Mouse (Mus musculus) intestine, embryonic 14.5 days (tissue): ENCODE data around the gene Lyg1. TPM values are rescaled to one million over a fixed set of nuclear protein-coding genes. Genes with fewer than 3 reads are reported as not detected.

ENCODE experiments used
- ATAC-seq: fragments of 200-750 bp; cut with Nextera tagmentation; replicated peaks from 2 replicates; pipeline ENCODE4 v1.8.0; 2017; ENCODE audit warnings: low read depth, moderate number of reproducible peaks, moderate TSS enrichment, moderate library complexity; ENCODE audit not compliant: low FRiP score, low TSS enrichment
- DNase-seq: peaks from one replicate; pipeline ENCODE4 v3.0.0-alpha.2; 2018; ENCODE audit warnings: low spot score
- H3K27ac ChIP-seq: fragments of 300-500 bp; sonication (generic); 2 replicates; pipeline ENCODE4 v1.5.1; 2014; ENCODE audit warnings: low read depth, mild to moderate bottlenecking, control low read depth
- H3K27me3 ChIP-seq: fragments of 300-500 bp; sonication (generic); replicated peaks from 2 replicates; pipeline ENCODE4 v1.6.1; 2014; ENCODE audit warnings: low read length, control low read depth; ENCODE audit not compliant: control insufficient read depth, insufficient read depth
- H3K36me3 ChIP-seq: fragments of 300-500 bp; sonication (generic); 2 replicates; pipeline ENCODE4 v1.6.1; 2014; ENCODE audit warnings: low read length, control low read depth; ENCODE audit not compliant: control insufficient read depth, insufficient read depth
- H3K4me1 ChIP-seq: fragments of 300-500 bp; sonication (generic); replicated peaks from 2 replicates; pipeline ENCODE4 v1.6.1; 2014; ENCODE audit warnings: low read length, control low read depth, mixed read lengths; ENCODE audit not compliant: control insufficient read depth, insufficient read depth
- H3K4me2 ChIP-seq: fragments of 300-500 bp; sonication (generic); 2 replicates; pipeline ENCODE4 v1.6.1; 2014; ENCODE audit warnings: low read length
- H3K4me3 ChIP-seq: fragments of 300-500 bp; sonication (generic); 2 replicates; pipeline ENCODE4 v1.5.1; 2014; ENCODE audit warnings: low read depth, low read length, control low read depth, mixed read lengths
- H3K9ac ChIP-seq: fragments of 300-500 bp; sonication (generic); 2 replicates; pipeline ENCODE4 v1.6.1; 2014; ENCODE audit warnings: mild to moderate bottlenecking, low read length
- H3K9me3 ChIP-seq: fragments of 300-500 bp; sonication (generic); 2 replicates; pipeline ENCODE4 v1.6.1; 2016; ENCODE audit warnings: low read length, control low read depth; ENCODE audit not compliant: control insufficient read depth
- WGBS: fragments of 180-500 bp; shearing (Covaris S2); extraction: QIAGEN DNeasy Blood & Tissue Kit; methylation state at CpG from one replicate; pipeline ENCODE4 v1.1.7; 2014; 5-methylcytosine and 5-hydroxymethylcytosine counted together
- polyA plus RNA-seq: library from polyadenylated mRNA; unstranded; fragments of >200 nt; fragmentation: Nextera tagmentation; extraction: Ambion mirVana; gene quantifications from 2 replicates; pipeline ENCODE4 v1.2.1, GENCODE M21; 2014

Lyg1 gene
- polyA plus RNA-seq, 1 experiment from 2014 or later = not detected

DNA sequence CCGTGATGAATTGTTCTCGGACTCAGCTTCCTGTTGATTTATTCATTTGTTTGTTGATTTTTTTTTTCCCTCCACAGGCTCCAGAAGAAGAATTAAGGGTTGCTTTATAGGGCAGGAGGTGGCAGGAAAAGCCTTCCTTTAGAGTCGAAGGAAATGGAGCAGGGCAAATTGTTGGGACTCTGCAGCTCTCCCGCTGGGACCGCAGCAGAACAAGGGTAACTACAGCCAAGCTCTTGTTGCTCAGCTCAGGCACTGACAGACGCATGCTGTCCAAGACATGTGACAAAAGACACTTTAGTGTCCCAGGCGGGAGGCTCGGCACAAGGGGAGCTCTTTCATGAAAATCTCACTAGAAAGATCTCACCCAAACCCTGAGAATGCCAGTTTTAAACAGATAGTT, 35.0 kb downstream of the Lyg1 start:
- no peak overlapping the region for H3K27ac ChIP-seq
- H3K4me1 ChIP-seq = no peaks in the 10 kb centered on the region
- H3K27me3 ChIP-seq = no peaks in the 10 kb centered on the region
- no peaks in the 10 kb centered on the region for H3K36me3 ChIP-seq
- no peak for DNase-seq
- H3K9me3 ChIP-seq = no peaks in the 10 kb centered on the region
- no peak overlapping the region for H3K4me3 ChIP-seq
- no peak for ATAC-seq
- 64% methylated on average over 8 of the region's 8 CpGs for WGBS
- no peak overlapping the region for H3K4me2 ChIP-seq
- H3K9ac ChIP-seq = no peak overlapping the region

DNA sequence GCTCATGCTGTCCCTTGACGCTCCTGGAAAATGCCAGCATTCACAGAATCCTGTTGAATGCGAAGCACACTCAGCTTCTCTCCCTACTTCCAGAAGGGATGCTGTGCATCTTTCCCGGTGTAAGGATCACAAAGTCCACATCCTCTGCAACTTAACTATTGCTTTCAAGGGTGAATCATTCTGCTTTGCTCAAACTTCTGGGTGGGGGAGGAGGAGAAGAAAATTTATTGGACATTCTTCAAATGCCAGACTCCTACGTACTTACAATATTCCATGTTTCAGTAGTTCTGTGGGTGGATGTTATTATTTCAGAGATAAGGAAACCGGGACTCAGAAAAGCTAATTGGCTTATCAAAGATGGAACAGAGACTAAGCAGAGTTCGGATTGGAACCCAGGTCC, 39.5 kb downstream of the Lyg1 start:
- no peaks in the 10 kb centered on the region for H3K36me3 ChIP-seq
- H3K9me3 ChIP-seq = no peaks in the 10 kb centered on the region
- ATAC-seq = no peak
- H3K4me3 ChIP-seq = no peak overlapping the region
- no peak overlapping the region for H3K9ac ChIP-seq
- H3K27ac ChIP-seq = no peak overlapping the region
- H3K27me3 ChIP-seq = no peaks in the 10 kb centered on the region
- WGBS = 49% methylated on average over 6 of the region's 6 CpGs
- H3K4me2 ChIP-seq = no peak overlapping the region
- DNase-seq = no peak
- no peaks in the 10 kb centered on the region for H3K4me1 ChIP-seq

GRCm38 (mm10) chr1:37917666-37918065, 39.9 kb downstream of the Lyg1 start:
- DNase-seq (no peak), ATAC-seq (no peak)
- Histone ChIP-seq H3K9ac (no peak overlapping the region), H3K4me2 (no peak overlapping the region), H3K9me3 (no peaks in the 10 kb centered on the region), H3K27me3 (no peaks in the 10 kb centered on the region), H3K36me3 (no peaks in the 10 kb centered on the region), H3K27ac (no peak overlapping the region), H3K4me3 (no peak overlapping the region), H3K4me1 (no peaks in the 10 kb centered on the region)
- WGBS = 48% methylated on average over 13 of the region's 13 CpGs

DNA sequence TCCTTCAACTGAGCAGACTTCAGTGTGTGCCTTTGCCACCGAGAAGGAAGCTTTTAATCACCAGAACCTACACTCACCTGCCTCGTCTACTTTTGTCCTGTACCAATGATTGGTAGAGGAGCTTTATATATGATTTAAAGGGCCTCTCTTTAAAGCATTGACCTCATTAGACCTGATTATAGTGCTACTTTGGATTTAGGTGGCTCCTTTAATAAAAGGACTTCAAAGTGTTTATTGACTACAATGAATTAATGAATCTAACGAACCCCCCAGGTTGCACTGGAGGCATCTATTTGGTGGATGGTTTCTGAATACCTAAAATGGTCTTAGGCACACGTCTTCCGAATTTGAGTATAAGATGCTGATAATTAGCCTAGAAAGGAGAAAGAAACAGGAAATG, 41.2 kb downstream of the Lyg1 start, which contains the start of gene Lyg2:
Lyg2 (minus strand) TSS at position 101 of the 400 bp plus-strand sequence.
- Histone ChIP-seq H3K4me3 (no peak within 1 kb of the TSS), H3K9ac (no peak within 1 kb of the TSS), H3K4me2 (no peak within 1 kb of the TSS), H3K27ac (no peak within 1 kb of the TSS), H3K27me3 (no peaks in the 10 kb centered on the region), H3K9me3 (no peaks in the 10 kb centered on the region), H3K4me1 (no peaks in the 10 kb centered on the region), H3K36me3 (no peaks in the 10 kb centered on the region)
- DNase-seq = no peak
- no peak for ATAC-seq
- 69% methylated on average over 5 of the region's 5 CpGs for WGBS

GRCm38 (mm10) chr1:37912751-37913150, 44.8 kb downstream of the Lyg1 start:
- ATAC-seq = no peak
- 82% methylated on average over 2 of the region's 2 CpGs for WGBS
- H3K36me3 ChIP-seq = no peaks in the 10 kb centered on the region

DNA sequence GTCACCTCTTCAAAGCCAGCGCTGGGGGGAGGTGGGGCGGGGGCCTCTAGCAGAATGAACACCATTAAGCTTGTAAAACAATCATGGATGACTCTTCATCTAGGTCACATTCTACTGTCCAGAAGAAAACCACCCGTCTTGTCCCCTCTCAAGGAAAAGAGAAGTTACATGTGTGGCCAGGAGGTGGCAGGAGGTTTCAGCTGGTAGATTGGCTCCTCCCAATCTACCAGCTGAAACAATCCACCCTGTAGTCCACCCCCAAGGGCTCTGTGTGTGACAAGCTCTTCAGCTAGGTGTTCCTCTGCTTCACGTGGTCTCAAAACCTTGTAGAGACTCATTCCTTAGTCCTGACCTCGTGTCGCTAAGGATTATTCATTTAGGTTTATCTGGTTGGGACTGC, 54.4 kb downstream of the Lyg1 start:
- 0 out of 2 replicates have a peak, but pooled peaks have one; percentile 15 for ATAC-seq
- WGBS = 32% methylated on average over 6 of the region's 6 CpGs
- Histone ChIP-seq H3K9ac (no peak overlapping the region), H3K4me2 (no peak overlapping the region), H3K4me3 (no peak overlapping the region), H3K36me3 (peaks cover 17% of the 10 kb centered on the region), H3K27ac (no peak overlapping the region), H3K27me3 (no peaks in the 10 kb centered on the region), H3K4me1 (no peaks in the 10 kb centered on the region), H3K9me3 (no peaks in the 10 kb centered on the region)
- no peak for DNase-seq

More at GRCm38 (mm10) chr1:37912751-37913150, 44.8 kb downstream of the Lyg1 start:
- Histone ChIP-seq H3K9me3 (no peaks in the 10 kb centered on the region), H3K27ac (no peak overlapping the region), H3K4me1 (no peaks in the 10 kb centered on the region), H3K4me2 (no peak overlapping the region), H3K4me3 (no peak overlapping the region), H3K9ac (no peak overlapping the region), H3K27me3 (no peaks in the 10 kb centered on the region)
- no peak for DNase-seq

GRCm38 (mm10) chr1:37900288-37900687, 57.3 kb downstream of the Lyg1 start:
- ATAC-seq = no peak
- no peaks in the 10 kb centered on the region for H3K27me3 ChIP-seq
- 53% methylated on average over 6 of the region's 6 CpGs for WGBS
- peaks cover 41% of the 10 kb centered on the region for H3K36me3 ChIP-seq
- H3K9ac ChIP-seq = no peak overlapping the region
- no peak overlapping the region for H3K4me2 ChIP-seq
- H3K4me1 ChIP-seq = no peaks in the 10 kb centered on the region
- H3K27ac ChIP-seq = no peak overlapping the region
- H3K9me3 ChIP-seq = no peaks in the 10 kb centered on the region
- no peak overlapping the region for H3K4me3 ChIP-seq
- no peak for DNase-seq

GRCm38 (mm10) chr1:37899816-37900215, 57.7 kb downstream of the Lyg1 start:
- Histone ChIP-seq H3K4me1 (no peaks in the 10 kb centered on the region), H3K4me3 (no peak overlapping the region), H3K27me3 (no peaks in the 10 kb centered on the region), H3K27ac (no peak overlapping the region), H3K9me3 (no peaks in the 10 kb centered on the region), H3K4me2 (no peak overlapping the region), H3K36me3 (peaks cover 46% of the 10 kb centered on the region), H3K9ac (no peak overlapping the region)
- ATAC-seq = no peak
- DNase-seq = no peak
- WGBS = 72% methylated on average over 4 of the region's 4 CpGs
